Mouse (Mus musculus): ENCODE data around the gene Syn3. TPM values are rescaled to one million over a fixed set of nuclear protein-coding genes. Genes with fewer than 3 reads are reported as not detected.

The Syn3 gene
- polyA plus RNA-seq, 1 experiment, result 3.3 TPM

GRCm38 (mm10) chr10:86136249-86136648 lies 362.4 kb downstream of the Syn3 start:
- 66% methylated on average over 1 of the region's 1 CpGs for WGBS
- Histone ChIP-seq H3K27me3 (replicated peaks; ENCODE audit: control insufficient read depth, insufficient read depth, low read length) (no peaks in the 10 kb centered on the region), H3K36me3 (ENCODE audit: control insufficient read depth, insufficient read depth, low read length) (no peaks in the 10 kb centered on the region), H3K4me3 (ENCODE audit: insufficient read depth, low read depth, low read length) (no peak overlapping the region), H3K27ac (ENCODE audit: insufficient read depth, low read depth, low read length) (no peak overlapping the region), H3K4me1 (ENCODE audit: control insufficient read depth, insufficient read depth, low read length) (peaks cover 22% of the 10 kb centered on the region)
- TF ChIP-seq POLR2A (IDR thresholded peaks at IDR 0.05; ENCODE audit: low read depth, low read length), result no peak
- no peak for TF ChIP-seq CTCF (conservative IDR thresholded peaks at IDR 0.05; ENCODE audit: insufficient read depth, insufficient read length, low read depth, low read length)
- DNase-seq, result no peak

GRCm38 (mm10) chr10:86134848-86135247 lies 363.8 kb downstream of the Syn3 start:
- peaks cover 22% of the 10 kb centered on the region for H3K4me1 ChIP-seq (ENCODE audit: control insufficient read depth, insufficient read depth, low read length)
- H3K4me3 ChIP-seq (ENCODE audit: insufficient read depth, low read depth, low read length), result no peak overlapping the region
- no peak for DNase-seq
- no peak for TF ChIP-seq POLR2A (IDR thresholded peaks at IDR 0.05; ENCODE audit: low read depth, low read length)
- TF ChIP-seq CTCF (conservative IDR thresholded peaks at IDR 0.05; ENCODE audit: insufficient read depth, insufficient read length, low read depth, low read length), result no peak
- no peaks in the 10 kb centered on the region for H3K27me3 ChIP-seq (replicated peaks; ENCODE audit: control insufficient read depth, insufficient read depth, low read length)
- no peaks in the 10 kb centered on the region for H3K36me3 ChIP-seq (ENCODE audit: control insufficient read depth, insufficient read depth, low read length)
- WGBS, result 82% methylated on average over 6 of the region's 6 CpGs
- H3K27ac ChIP-seq (ENCODE audit: insufficient read depth, low read depth, low read length), result peak overlapping the region; percentile 75

- DNase-seq, result peak; percentile 72
- peaks cover 22% of the 10 kb centered on the region for H3K4me1 ChIP-seq (ENCODE audit: control insufficient read depth, insufficient read depth, low read length)
- H3K27ac ChIP-seq (ENCODE audit: insufficient read depth, low read depth, low read length), result peak overlapping the region; percentile 75
- H3K27me3 ChIP-seq (replicated peaks; ENCODE audit: control insufficient read depth, insufficient read depth, low read length), result no peaks in the 10 kb centered on the region
- 69% methylated on average over 5 of the region's 5 CpGs for WGBS
- no peak overlapping the region for H3K4me3 ChIP-seq (ENCODE audit: insufficient read depth, low read depth, low read length)
- H3K36me3 ChIP-seq (ENCODE audit: control insufficient read depth, insufficient read depth, low read length), result no peaks in the 10 kb centered on the region
- TF ChIP-seq POLR2A (IDR thresholded peaks at IDR 0.05; ENCODE audit: low read depth, low read length) (no peak), CTCF (conservative IDR thresholded peaks at IDR 0.05; ENCODE audit: insufficient read depth, insufficient read length, low read depth, low read length) (no peak)
Measured at GRCm38 (mm10) chr10:86134336-86134735, 364.4 kb downstream of the Syn3 start.

GRCm38 (mm10) chr10:86132420-86132956 lies 366.2 kb downstream of the Syn3 start:
- peak overlapping the region; percentile 47; the same call in 1 of the 2 replicates for H3K27ac ChIP-seq (ENCODE audit: insufficient read depth, low read depth, low read length)
- TF ChIP-seq POLR2A (IDR thresholded peaks at IDR 0.05; ENCODE audit: low read depth, low read length) (no peak), CTCF (conservative IDR thresholded peaks at IDR 0.05; ENCODE audit: insufficient read depth, insufficient read length, low read depth, low read length) (no peak)
- no peaks in the 10 kb centered on the region for H3K36me3 ChIP-seq (ENCODE audit: control insufficient read depth, insufficient read depth, low read length)
- DNase-seq, result peak; percentile 51
- WGBS, result 64% methylated on average over 10 of the region's 10 CpGs
- H3K4me3 ChIP-seq (ENCODE audit: insufficient read depth, low read depth, low read length), result no peak overlapping the region
- peaks cover 22% of the 10 kb centered on the region for H3K4me1 ChIP-seq (ENCODE audit: control insufficient read depth, insufficient read depth, low read length)
- no peaks in the 10 kb centered on the region for H3K27me3 ChIP-seq (replicated peaks; ENCODE audit: control insufficient read depth, insufficient read depth, low read length)

GRCm38 (mm10) chr10:86129046-86129445 lies 369.6 kb downstream of the Syn3 start:
- H3K4me3 ChIP-seq (ENCODE audit: insufficient read depth, low read depth, low read length), result no peak overlapping the region
- TF ChIP-seq POLR2A (IDR thresholded peaks at IDR 0.05; ENCODE audit: low read depth, low read length), result no peak
- no peak for TF ChIP-seq CTCF (conservative IDR thresholded peaks at IDR 0.05; ENCODE audit: insufficient read depth, insufficient read length, low read depth, low read length)
- no peaks in the 10 kb centered on the region for H3K36me3 ChIP-seq (ENCODE audit: control insufficient read depth, insufficient read depth, low read length)
- peak overlapping the region; percentile 81; the same call in 1 of the 2 replicates for H3K27ac ChIP-seq (ENCODE audit: insufficient read depth, low read depth, low read length)
- H3K27me3 ChIP-seq (replicated peaks; ENCODE audit: control insufficient read depth, insufficient read depth, low read length), result no peaks in the 10 kb centered on the region
- whole genome bisulfite sequencing, result 77% methylated on average over 6 of the region's 6 CpGs
- H3K4me1 ChIP-seq (ENCODE audit: control insufficient read depth, insufficient read depth, low read length), result peaks cover 15% of the 10 kb centered on the region
- peak; percentile 78 for DNase-seq

- peaks cover 25% of the 10 kb centered on the region for H3K4me1 ChIP-seq (ENCODE audit: control insufficient read depth, insufficient read depth, low read length)
- H3K4me3 ChIP-seq (ENCODE audit: insufficient read depth, low read depth, low read length), result no peak overlapping the region
- no peak for TF ChIP-seq CTCF (conservative IDR thresholded peaks at IDR 0.05; ENCODE audit: insufficient read depth, insufficient read length, low read depth, low read length)
- TF ChIP-seq POLR2A (IDR thresholded peaks at IDR 0.05; ENCODE audit: low read depth, low read length), result no peak
- no peaks in the 10 kb centered on the region for H3K36me3 ChIP-seq (ENCODE audit: control insufficient read depth, insufficient read depth, low read length)
- H3K27me3 ChIP-seq (replicated peaks; ENCODE audit: control insufficient read depth, insufficient read depth, low read length), result no peaks in the 10 kb centered on the region
- 84% methylated on average over 11 of the region's 11 CpGs for WGBS
- peak overlapping the region; percentile 42 for H3K27ac ChIP-seq (ENCODE audit: insufficient read depth, low read depth, low read length)
- DNase-seq, result peak; percentile 56
Measured at GRCm38 (mm10) chr10:86126478-86126877, 372.2 kb downstream of the Syn3 start.

- Histone ChIP-seq H3K4me3 (ENCODE audit: insufficient read depth, low read depth, low read length) (no peak overlapping the region), H3K27me3 (replicated peaks; ENCODE audit: control insufficient read depth, insufficient read depth, low read length) (no peaks in the 10 kb centered on the region)
- WGBS, result 94% methylated on average over 2 of the region's 2 CpGs
Measured at GRCm38 (mm10) chr10:86125421-86125820, 373.3 kb downstream of the Syn3 start.

More at GRCm38 (mm10) chr10:86125421-86125820, 373.3 kb downstream of the Syn3 start:
- H3K27ac ChIP-seq (ENCODE audit: insufficient read depth, low read depth, low read length), result no peak overlapping the region
- TF ChIP-seq CTCF (conservative IDR thresholded peaks at IDR 0.05; ENCODE audit: insufficient read depth, insufficient read length, low read depth, low read length) (no peak), POLR2A (IDR thresholded peaks at IDR 0.05; ENCODE audit: low read depth, low read length) (no peak)
- peaks cover 25% of the 10 kb centered on the region for H3K4me1 ChIP-seq (ENCODE audit: control insufficient read depth, insufficient read depth, low read length)
- no peak for DNase-seq
- H3K36me3 ChIP-seq (ENCODE audit: control insufficient read depth, insufficient read depth, low read length), result no peaks in the 10 kb centered on the region
